Mouse (Mus musculus) lung, adult 2 months (tissue): ENCODE measurements around the gene Ubap1l.

Experiments
- CTCF ChIP-seq: fragments of 200-500 bp; IDR thresholded peaks from 2 replicates; pipeline ENCODE4 v1.5.1; 2011; ENCODE audit warnings: mild to moderate bottlenecking, low read length, control low read depth; ENCODE audit not compliant: insufficient read depth
- POLR2A ChIP-seq: fragments of 200-500 bp; IDR thresholded peaks from 2 replicates; pipeline ENCODE4 v1.6.1; 2011; ENCODE audit warnings: low read depth, mild to moderate bottlenecking, control low read depth, low read length, borderline replicate concordance; ENCODE audit errors: extremely low read depth

GRCm38 (mm10) chr9:65408871-65409295 lies 48.0 kb downstream of the Ubap1l start:
- no peak for TF ChIP-seq CTCF
- TF ChIP-seq POLR2A = no peak
